In the genomic region with DNA sequence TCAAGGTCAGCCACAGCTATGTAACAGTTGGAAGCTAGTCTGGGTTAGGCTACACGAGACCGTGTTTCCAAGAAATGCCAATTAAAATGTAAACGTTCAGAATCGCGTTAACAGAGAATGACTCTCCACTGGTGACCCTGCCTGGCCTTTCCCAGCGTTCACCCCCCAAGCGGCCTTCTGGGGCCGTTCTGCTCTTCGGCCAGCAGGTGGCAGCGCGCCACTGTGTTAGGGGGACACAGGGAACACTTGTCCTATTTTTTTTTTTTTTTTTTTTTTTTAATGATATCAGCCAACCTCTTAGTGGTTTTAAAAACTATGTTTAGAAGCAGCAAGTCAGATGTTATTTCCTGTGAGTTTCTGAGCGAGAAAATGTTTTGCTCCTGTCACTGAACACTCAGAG, we compare ENCODE assay signal across 8 mouse cellular contexts.
DNase-seq lines count a peak whose midpoint lies in the region; ATAC-seq and TF ChIP-seq lines count a peak whose summit lies in the region.

No protein-coding gene starts in this region.

- no peak for ATAC-seq in embryonic facial prominence, embryonic 15.5 days (ENCODE audit: insufficient number of reproducible peaks, low FRiP score, low TSS enrichment, low read depth)
- ATAC-seq in heart, embryonic 16.5 days (replicated peaks; ENCODE audit: extremely low read depth, insufficient read depth, low FRiP score): peak; percentile 61; the same call in 1 of the 2 replicates
- ATAC-seq in lung, embryonic 15.5 days (ENCODE audit: borderline replicate concordance, extremely low read depth, low FRiP score, low TSS enrichment): peak; percentile 31; the same call in 1 of the 2 replicates

- no peak overlapping the region for H3K4me3 ChIP-seq in CH12.LX (replicated peaks in 1 of 3; ENCODE audit: low read depth in 2 of 3, low read length in 2 of 3, poor library complexity in 1 of 3)
- H3K4me3 ChIP-seq in embryonic facial prominence, embryonic 15.5 days (replicated peaks): no peak overlapping the region
- H3K4me3 ChIP-seq in heart, embryonic 16.5 days (ENCODE audit: low read length): no peak overlapping the region
- no peak overlapping the region for H3K4me3 ChIP-seq in lung, embryonic 15.5 days
- H3K4me3 ChIP-seq in olfactory bulb, adult 2 months (ENCODE audit: insufficient read depth, low read depth, low read length): no peak overlapping the region

- dilution Hi-C loops in CH12.LX (cut with MboI; ENCODE audit: extremely low pct_ligation_motif_present, extremely low pct_unique_long_range_greater_than_20kb, low sequenced_read_pairs): no loop called here

- H3K4me1 ChIP-seq in CH12.LX (ENCODE audit: control insufficient read depth in 1 of 2, insufficient read depth in 2 of 2): peaks cover 0 to 15% of the 10 kb centered on the region in 2 experiments; a peak in 2 of 4 replicates
- H3K4me1 ChIP-seq in embryonic facial prominence, embryonic 15.5 days: peaks cover 13% of the 10 kb centered on the region
- H3K4me1 ChIP-seq in heart, embryonic 16.5 days (ENCODE audit: control insufficient read depth, insufficient read depth, low read length): peaks cover 17% of the 10 kb centered on the region
- peaks cover 19% of the 10 kb centered on the region for H3K4me1 ChIP-seq in lung, embryonic 15.5 days
- H3K4me1 ChIP-seq in olfactory bulb, adult 2 months (ENCODE audit: control insufficient read depth, insufficient read depth, low read length): no peaks in the 10 kb centered on the region

- 3% methylated on average over 12 of the region's 12 CpGs for WGBS in embryonic facial prominence, embryonic 15.5 days
- WGBS in heart, embryonic 16.5 days: 1% methylated on average over 12 of the region's 12 CpGs
- WGBS in lung, embryonic 15.5 days: under 1% methylated on average over 12 of the region's 12 CpGs
- 3% methylated on average over 12 of the region's 12 CpGs for WGBS in olfactory bulb, adult 2 months

- TF ChIP-seq RAD21 in CH12.LX (IDR thresholded peaks at IDR 0.05; ENCODE audit: low read depth, low read length): peak; percentile 77

- in situ Hi-C loops in CH12.LX (cut with MboI; ENCODE audit: low pct_ligation_motif_present, low pct_unique_long_range_greater_than_20kb, low sequenced_read_pairs): loop anchor here (25.0 kb wide), 1 partner anchor 509 kb away; no protein-coding TSS in a partner anchor

- peak; percentile 53 for DNase-seq in CH12.LX (ENCODE audit: extremely low read depth)
- DNase-seq in adrenal gland, postnatal 14 days: peak; percentile 90
- peak; percentile 29 to 82 for DNase-seq in kidney, postnatal 36 days
- peak; percentile 78 for DNase-seq in thymus, postnatal 0 days (ENCODE audit: low spot score)

- no peak overlapping the region for H3K27ac ChIP-seq in CH12.LX (ENCODE audit: insufficient read depth, low read depth)
- no peak overlapping the region for H3K27ac ChIP-seq in embryonic facial prominence, embryonic 15.5 days (replicated peaks)
- no peak overlapping the region for H3K27ac ChIP-seq in heart, embryonic 16.5 days (ENCODE audit: low read length)
- no peak overlapping the region for H3K27ac ChIP-seq in lung, embryonic 15.5 days
- H3K27ac ChIP-seq in olfactory bulb, adult 2 months (ENCODE audit: insufficient read depth, low read depth, low read length): no peak overlapping the region

- peak; percentile 54 to 87; a peak in 3 of 4 replicates for TF ChIP-seq CTCF in CH12.LX (conservative IDR thresholded peaks at IDR 0.05 in 1 of 2, IDR thresholded peaks at IDR 0.05 in 1 of 2; ENCODE audit: low read depth in 2 of 2, low read length in 2 of 2)
- peak; percentile 75 for TF ChIP-seq CTCF in olfactory bulb, adult 2 months (IDR thresholded peaks at IDR 0.05; ENCODE audit: insufficient read depth, low read depth, low read length)

- H3K79me2 ChIP-seq in CH12.LX (replicated peaks; ENCODE audit: control insufficient read depth, extremely low read depth, insufficient read depth, poor library complexity, severe bottlenecking): no peaks in the 10 kb centered on the region

- H3K27me3 ChIP-seq in CH12.LX (replicated peaks): no peaks in the 10 kb centered on the region
- H3K27me3 ChIP-seq in embryonic facial prominence, embryonic 15.5 days: no peaks in the 10 kb centered on the region
- H3K27me3 ChIP-seq in heart, embryonic 16.5 days (ENCODE audit: control insufficient read depth, insufficient read depth, low read length): no peaks in the 10 kb centered on the region
- H3K27me3 ChIP-seq in lung, embryonic 15.5 days: peaks cover 3% of the 10 kb centered on the region; the same call in 1 of the 2 replicates

- H3K4me2 ChIP-seq in CH12.LX (ENCODE audit: insufficient read depth, low read depth, poor library complexity, severe bottlenecking): peak overlapping the region; percentile 53
- H3K4me2 ChIP-seq in embryonic facial prominence, embryonic 15.5 days (replicated peaks): 0 out of 2 replicates have a peak overlapping the region, but pooled peaks have one; percentile 69
- peak overlapping the region; percentile 74; the same call in 1 of the 2 replicates for H3K4me2 ChIP-seq in heart, embryonic 16.5 days (ENCODE audit: low read depth, low read length)
- H3K4me2 ChIP-seq in lung, embryonic 15.5 days: no peak overlapping the region

- TF ChIP-seq POLR2A in CH12.LX (IDR thresholded peaks at IDR 0.05; ENCODE audit: low read depth, low read length): no peak
- TF ChIP-seq POLR2A in olfactory bulb, adult 2 months (IDR thresholded peaks at IDR 0.05; ENCODE audit: insufficient read depth, low read depth, low read length): no peak

- no peaks in the 10 kb centered on the region for H3K36me3 ChIP-seq in CH12.LX (replicated peaks in 1 of 2; ENCODE audit: control insufficient read depth in 1 of 2, insufficient read depth in 1 of 2, low read length in 1 of 2)
- H3K36me3 ChIP-seq in embryonic facial prominence, embryonic 15.5 days: no peaks in the 10 kb centered on the region
- no peaks in the 10 kb centered on the region for H3K36me3 ChIP-seq in heart, embryonic 16.5 days (ENCODE audit: control insufficient read depth, insufficient read depth)
- H3K36me3 ChIP-seq in lung, embryonic 15.5 days: no peaks in the 10 kb centered on the region

- TF ChIP-seq EP300 in CH12.LX (IDR thresholded peaks at IDR 0.05; ENCODE audit: low read length): no peak

- no peaks in the 10 kb centered on the region for H3K9me3 ChIP-seq in CH12.LX (replicated peaks; ENCODE audit: low read length)
- H3K9me3 ChIP-seq in embryonic facial prominence, embryonic 15.5 days (replicated peaks): no peaks in the 10 kb centered on the region
- no peaks in the 10 kb centered on the region for H3K9me3 ChIP-seq in heart, embryonic 16.5 days (replicated peaks; ENCODE audit: control insufficient read depth, low read length)
- no peaks in the 10 kb centered on the region for H3K9me3 ChIP-seq in lung, embryonic 15.5 days

- H3K9ac ChIP-seq in CH12.LX (ENCODE audit: insufficient read depth, low read depth): no peak overlapping the region
- H3K9ac ChIP-seq in embryonic facial prominence, embryonic 15.5 days: no peak overlapping the region
- H3K9ac ChIP-seq in heart, embryonic 16.5 days (ENCODE audit: low read length): no peak overlapping the region
- H3K9ac ChIP-seq in lung, embryonic 15.5 days: no peak overlapping the region

TF ChIP-seq in CH12.LX, 34 proteins besides CTCF, POLR2A, EP300 and RAD21:
- TF ChIP-seq POLR2AphosphoS2 (IDR thresholded peaks at IDR 0.05; ENCODE audit: low read depth, low read length) (no peak), ZNF384 (IDR thresholded peaks at IDR 0.05; ENCODE audit: low read depth, low read length) (peak; percentile 99), KAT2A (IDR thresholded peaks at IDR 0.05; ENCODE audit: insufficient replicate concordance, low read length) (no peak), RCOR1 (conservative IDR thresholded peaks at IDR 0.05; ENCODE audit: low read depth, low read length) (no peak), ZKSCAN1 (IDR thresholded peaks at IDR 0.05; ENCODE audit: borderline replicate concordance, low read depth, low read length) (no peak), UBTF (IDR thresholded peaks at IDR 0.05; ENCODE audit: low read depth, low read length) (no peak), IRF4 (IDR thresholded peaks at IDR 0.05; ENCODE audit: low read depth, low read length) (peak; percentile 41; the same call in 1 of the 2 replicates), ETS1 (conservative IDR thresholded peaks at IDR 0.05; ENCODE audit: low read depth, low read length) (no peak), SMC3 (IDR thresholded peaks at IDR 0.05; ENCODE audit: low read depth, low read length) (peak; percentile 67), MYC (IDR thresholded peaks at IDR 0.05; ENCODE audit: low read depth, low read length) (no peak), MEF2A (IDR thresholded peaks at IDR 0.05; ENCODE audit: borderline replicate concordance, low read depth, low read length) (0 out of 2 replicates have a peak, but pooled peaks have one; percentile 40), E2F4 (IDR thresholded peaks at IDR 0.05; ENCODE audit: insufficient replicate concordance, low read depth, low read length) (no peak), MAFK (IDR thresholded peaks at IDR 0.05; ENCODE audit: insufficient replicate concordance, low read length) (no peak), HCFC1 (IDR thresholded peaks at IDR 0.05; ENCODE audit: low read depth, low read length) (no peak), USF2 (conservative IDR thresholded peaks at IDR 0.05; ENCODE audit: low read depth, low read length) (no peak), GABPA (IDR thresholded peaks at IDR 0.05; ENCODE audit: insufficient replicate concordance, low read depth, low read length) (no peak), MXI1 (IDR thresholded peaks at IDR 0.05; ENCODE audit: low read depth, low read length) (no peak), PAX5 (IDR thresholded peaks at IDR 0.05; ENCODE audit: low read length) (no peak), ZC3H11A (IDR thresholded peaks at IDR 0.05; ENCODE audit: low read depth, low read length) (peak; percentile 15; the same call in 1 of the 2 replicates), BHLHE40 (IDR thresholded peaks at IDR 0.05; ENCODE audit: low read depth, low read length) (no peak)
